Mouse (Mus musculus): ENCODE measurements around the gene Pde4d.

- TF ChIP-seq POLR2A (IDR thresholded peaks at IDR 0.05; ENCODE audit: extremely low read depth, insufficient read depth, low read length) (no peak), CTCF (IDR thresholded peaks at IDR 0.05; ENCODE audit: extremely low read depth, insufficient read depth, low read length) (no peak)
Measured at GRCm38 (mm10) chr13:109906342-109906888, 1456.7 kb downstream of the Pde4d start.
